Mouse (Mus musculus) spleen, adult 2 months (tissue): ENCODE data around the gene Muc4. TPM values are rescaled to one million over a fixed set of nuclear protein-coding genes. Genes with fewer than 3 reads are reported as not detected.

Experiments used
- DNase-seq, 2 experiments: peaks; one replicate each; pipeline versions ENCODE4 v3.0.0 to v3.0.0-alpha.2; 2012 to 2021; ENCODE audit warnings: low spot score in 2 of 2, low read depth in 1 of 2
- H3K27ac ChIP-seq: fragments of 200-500 bp; 2 replicates; pipeline ENCODE4 v1.5.1; 2012; ENCODE audit warnings: low read length, inconsistent platforms; ENCODE audit not compliant: insufficient read depth
- H3K27me3 ChIP-seq: fragments of 200-500 bp; 2 replicates; pipeline ENCODE4 v1.6.1; 2012; ENCODE audit warnings: mild to moderate bottlenecking, moderate library complexity, low read length, inconsistent platforms; ENCODE audit not compliant: control insufficient read depth, insufficient read depth
- H3K36me3 ChIP-seq: fragments of 200-500 bp; 2 replicates; pipeline ENCODE4 v1.6.1; 2012; ENCODE audit warnings: mild to moderate bottlenecking, low read length, inconsistent platforms; ENCODE audit not compliant: control insufficient read depth, insufficient read depth
- H3K4me1 ChIP-seq: fragments of 200-500 bp; 2 replicates; pipeline ENCODE4 v1.6.1; 2011; ENCODE audit warnings: inconsistent platforms; ENCODE audit not compliant: control insufficient read depth, insufficient read depth, insufficient read length
- H3K4me3 ChIP-seq: fragments of 200-500 bp; 2 replicates; pipeline ENCODE4 v1.5.1; 2011; ENCODE audit warnings: mild to moderate bottlenecking, inconsistent platforms; ENCODE audit not compliant: insufficient read depth, insufficient read length; ENCODE audit errors: extremely low read depth
- CTCF ChIP-seq: fragments of 200-500 bp; IDR thresholded peaks from 2 replicates; pipeline ENCODE4 v1.5.1; 2011; ENCODE audit warnings: mild to moderate bottlenecking, inconsistent platforms; ENCODE audit not compliant: insufficient read depth, insufficient read length, insufficient replicate concordance; ENCODE audit errors: extremely low read depth
- POLR2A ChIP-seq: fragments of 200-500 bp; IDR thresholded peaks from 2 replicates; pipeline ENCODE4 v1.6.1; 2011; ENCODE audit warnings: low read depth, low read length, inconsistent platforms
- WGBS: fragments of 180-500 bp; shearing (Covaris S2); methylation state at CpG from one replicate; pipeline ENCODE4 v1.1.7; 2018; 5-methylcytosine and 5-hydroxymethylcytosine counted together
- polyA plus RNA-seq: library from polyadenylated mRNA; depleted of rRNA; stranded (reverse); fragments of >200 nt; gene quantifications from 2 replicates; pipeline ENCODE4 v1.2.3, GENCODE M21; 2012

Muc4 gene
- polyA plus RNA-seq, 1 experiment: 0.06 TPM

- 87% methylated on average over 22 of the region's 22 CpGs for WGBS
- Histone ChIP-seq H3K27ac (no peak overlapping the region), H3K4me1 (peaks cover 2% of the 10 kb centered on the region; the same call in 1 of the 2 replicates), H3K27me3 (no peaks in the 10 kb centered on the region), H3K4me3 (no peak overlapping the region), H3K36me3 (no peaks in the 10 kb centered on the region)
- TF ChIP-seq CTCF: no peak
- TF ChIP-seq POLR2A: no peak
- no peak for DNase-seq
Measured at GRCm38 (mm10) chr16:32697665-32698446, 37.8 kb upstream of the Muc4 start.

GRCm38 (mm10) chr16:32698550-32698949, 37.1 kb upstream of the Muc4 start:
- Histone ChIP-seq H3K27ac (no peak overlapping the region), H3K27me3 (no peaks in the 10 kb centered on the region), H3K36me3 (no peaks in the 10 kb centered on the region), H3K4me3 (no peak overlapping the region), H3K4me1 (peaks cover 2% of the 10 kb centered on the region; the same call in 1 of the 2 replicates)
- DNase-seq: no peak
- TF ChIP-seq CTCF (no peak), POLR2A (no peak)
- 17% methylated on average over 7 of the region's 7 CpGs for WGBS

- H3K36me3 ChIP-seq: no peaks in the 10 kb centered on the region
- H3K27ac ChIP-seq: peak overlapping the region; percentile 47
- WGBS: 57% methylated on average over 9 of the region's 9 CpGs
- no peak for TF ChIP-seq POLR2A
- TF ChIP-seq CTCF: no peak
- no peaks in the 10 kb centered on the region for H3K27me3 ChIP-seq
- peaks cover 2% of the 10 kb centered on the region; the same call in 1 of the 2 replicates for H3K4me1 ChIP-seq
- no peak overlapping the region for H3K4me3 ChIP-seq
- no peak for DNase-seq
Measured at GRCm38 (mm10) chr16:32703312-32703912, 32.3 kb upstream of the Muc4 start.

- Histone ChIP-seq H3K36me3 (no peaks in the 10 kb centered on the region), H3K4me3 (no peak overlapping the region), H3K27me3 (no peaks in the 10 kb centered on the region), H3K27ac (no peak overlapping the region), H3K4me1 (no peaks in the 10 kb centered on the region)
- no peak for DNase-seq
- no peak for TF ChIP-seq CTCF
- TF ChIP-seq POLR2A: no peak
- WGBS: 97% methylated on average over 3 of the region's 3 CpGs
Measured at GRCm38 (mm10) chr16:32705606-32706005, 30.1 kb upstream of the Muc4 start.

- Histone ChIP-seq H3K36me3 (no peaks in the 10 kb centered on the region), H3K4me1 (no peaks in the 10 kb centered on the region), H3K27me3 (no peaks in the 10 kb centered on the region), H3K4me3 (no peak overlapping the region), H3K27ac (no peak overlapping the region)
- TF ChIP-seq POLR2A (no peak), CTCF (no peak)
- WGBS: 52% methylated on average over 17 of the region's 17 CpGs
- no peak for DNase-seq
Measured at GRCm38 (mm10) chr16:32707111-32707823, 28.4 kb upstream of the Muc4 start.

GRCm38 (mm10) chr16:32707824-32708456, 27.7 kb upstream of the Muc4 start:
- TF ChIP-seq POLR2A: no peak
- TF ChIP-seq CTCF: no peak
- 75% methylated on average over 9 of the region's 9 CpGs for WGBS
- H3K27ac ChIP-seq: no peak overlapping the region
- no peaks in the 10 kb centered on the region for H3K36me3 ChIP-seq
- DNase-seq: no peak
- no peak overlapping the region for H3K4me3 ChIP-seq
- H3K27me3 ChIP-seq: no peaks in the 10 kb centered on the region
- no peaks in the 10 kb centered on the region for H3K4me1 ChIP-seq
